Mouse (Mus musculus) lung, adult 2 months (tissue): ENCODE measurements at regions not wholly inside any gene's neighbourhood (a gene's known extent, or its start where the extent isn't known, plus 50 kb on each side); places are given as distances from the start of the nearest gene placed in this dataset.

ENCODE experiments used
- DNase-seq: peaks from one replicate; pipeline ENCODE4 v3.0.0; 2022
- H3K4me1 ChIP-seq: fragments of 200-500 bp; 2 replicates; pipeline ENCODE4 v1.6.1; 2011; ENCODE audit warnings: low read length; ENCODE audit not compliant: control insufficient read depth, insufficient read depth
- H3K4me3 ChIP-seq: fragments of 200-500 bp; replicated peaks from 2 replicates; pipeline ENCODE3; 2011; ENCODE audit warnings: low read depth, mild to moderate bottlenecking, control low read depth, low read length; ENCODE audit errors: extremely low read depth
- CTCF ChIP-seq: fragments of 200-500 bp; IDR thresholded peaks from 2 replicates; pipeline ENCODE4 v1.5.1; 2011; ENCODE audit warnings: mild to moderate bottlenecking, low read length, control low read depth; ENCODE audit not compliant: insufficient read depth
- POLR2A ChIP-seq: fragments of 200-500 bp; IDR thresholded peaks from 2 replicates; pipeline ENCODE4 v1.6.1; 2011; ENCODE audit warnings: low read depth, mild to moderate bottlenecking, control low read depth, low read length, borderline replicate concordance; ENCODE audit errors: extremely low read depth
- WGBS: fragments of 180-500 bp; shearing (Covaris S2); methylation state at CpG from one replicate; pipeline ENCODE4 v1.1.7; 2018; 5-methylcytosine and 5-hydroxymethylcytosine counted together

- 67% methylated on average over 7 of the region's 7 CpGs for WGBS
Observed at GRCm38 (mm10) chr12:117422315-117422978, 93.8 kb upstream of the Rapgef5 start.

GRCm38 (mm10) chr12:117425363-117426031, 90.8 kb upstream of the Rapgef5 start:
- DNase-seq = no peak
- TF ChIP-seq POLR2A (no peak), CTCF (no peak)
- Histone ChIP-seq H3K4me3 (no peak overlapping the region), H3K4me1 (peaks cover 2% of the 10 kb centered on the region; the same call in 1 of the 2 replicates)
- WGBS = 65% methylated on average over 9 of the region's 9 CpGs

More at GRCm38 (mm10) chr12:117422315-117422978, 93.8 kb upstream of the Rapgef5 start:
- TF ChIP-seq POLR2A = no peak
- no peak for TF ChIP-seq CTCF
- no peaks in the 10 kb centered on the region; the same call in 1 of the 2 replicates for H3K4me1 ChIP-seq
- DNase-seq = no peak
- no peak overlapping the region for H3K4me3 ChIP-seq

GRCm38 (mm10) chr12:117427431-117427830, 88.8 kb upstream of the Rapgef5 start:
- DNase-seq = no peak
- 63% methylated on average over 1 of the region's 1 CpGs for WGBS
- H3K4me3 ChIP-seq = no peak overlapping the region
- peaks cover 11% of the 10 kb centered on the region for H3K4me1 ChIP-seq
- TF ChIP-seq POLR2A (no peak), CTCF (peak; percentile 75)

- no peak for TF ChIP-seq CTCF
- TF ChIP-seq POLR2A = no peak
- DNase-seq = no peak
- no peak overlapping the region for H3K4me3 ChIP-seq
- peaks cover 11% of the 10 kb centered on the region for H3K4me1 ChIP-seq
- 38% methylated on average over 4 of the region's 4 CpGs for WGBS
Observed at GRCm38 (mm10) chr12:117430886-117431285, 85.4 kb upstream of the Rapgef5 start.

GRCm38 (mm10) chr12:117432788-117433187, 83.5 kb upstream of the Rapgef5 start:
- no peak overlapping the region for H3K4me3 ChIP-seq
- TF ChIP-seq POLR2A = no peak
- no peak for TF ChIP-seq CTCF
- H3K4me1 ChIP-seq = peaks cover 11% of the 10 kb centered on the region
- WGBS = 45% methylated on average over 1 of the region's 1 CpGs
- no peak for DNase-seq

- no peak for DNase-seq
Observed at GRCm38 (mm10) chr12:117437011-117437410, 79.3 kb upstream of the Rapgef5 start.

GRCm38 (mm10) chr12:117439015-117439605, 77.2 kb upstream of the Rapgef5 start:
- 57% methylated on average over 11 of the region's 11 CpGs for WGBS
- H3K4me1 ChIP-seq = no peaks in the 10 kb centered on the region
- TF ChIP-seq CTCF (no peak), POLR2A (no peak)
- no peak for DNase-seq
- H3K4me3 ChIP-seq = no peak overlapping the region

More at GRCm38 (mm10) chr12:117437011-117437410, 79.3 kb upstream of the Rapgef5 start:
- WGBS = 82% methylated on average over 4 of the region's 4 CpGs
- Histone ChIP-seq H3K4me1 (peaks cover 3% of the 10 kb centered on the region), H3K4me3 (no peak overlapping the region)
- no peak for TF ChIP-seq CTCF
- TF ChIP-seq POLR2A = no peak

GRCm38 (mm10) chr12:117444247-117444989, 71.9 kb upstream of the Rapgef5 start:
- 84% methylated on average over 4 of the region's 4 CpGs for WGBS
- H3K4me3 ChIP-seq = no peak overlapping the region
- peaks cover 2% of the 10 kb centered on the region; the same call in 1 of the 2 replicates for H3K4me1 ChIP-seq
- no peak for DNase-seq
- TF ChIP-seq CTCF (no peak), POLR2A (no peak)

- no peak for DNase-seq
- Histone ChIP-seq H3K4me1 (peaks cover 2% of the 10 kb centered on the region; the same call in 1 of the 2 replicates), H3K4me3 (no peak overlapping the region)
- no peak for TF ChIP-seq POLR2A
- TF ChIP-seq CTCF = no peak
- WGBS = 4% methylated on average over 10 of the region's 10 CpGs
Observed at GRCm38 (mm10) chr12:117447223-117447622, 69.1 kb upstream of the Rapgef5 start.
